Mouse (Mus musculus) limb, embryonic 14.5 days (tissue): ENCODE data around the gene Magi2. TPM values are rescaled to one million over a fixed set of nuclear protein-coding genes. Genes with fewer than 3 reads are reported as not detected.
"Not testable (repeated sequence)": the region's sequence is repeated elsewhere in the genome, so short reads cannot be mapped to it uniquely, and the experiment has no call there.

Experiments
- ATAC-seq: fragments of 200-750 bp; cut with Nextera tagmentation; 2 replicates; pipeline ENCODE4 v1.8.0; 2017; ENCODE audit warnings: low read depth, moderate number of reproducible peaks, moderate TSS enrichment; ENCODE audit not compliant: low FRiP score
- DNase-seq: peaks from one replicate; pipeline ENCODE4 v3.0.0-alpha.2; 2015; ENCODE audit warnings: low spot score
- H3K27ac ChIP-seq: fragments of 300-500 bp; sonication (generic); replicated peaks from 2 replicates; pipeline ENCODE4 v1.5.1; 2014; ENCODE audit warnings: low read depth, mild to moderate bottlenecking, low read length, moderate library complexity, mixed read lengths
- H3K27me3 ChIP-seq: fragments of 300-500 bp; sonication (generic); 2 replicates; pipeline ENCODE4 v1.6.1; 2014; ENCODE audit warnings: low read length, mixed read lengths; ENCODE audit not compliant: control insufficient read depth, insufficient read depth
- H3K36me3 ChIP-seq: fragments of 300-500 bp; sonication (generic); 2 replicates; pipeline ENCODE4 v1.6.1; 2014; ENCODE audit warnings: mild to moderate bottlenecking, low read length, moderate library complexity, mixed read lengths; ENCODE audit not compliant: control insufficient read depth, insufficient read depth
- H3K4me1 ChIP-seq: fragments of 300-500 bp; sonication (generic); 2 replicates; pipeline ENCODE4 v1.6.1; 2014; ENCODE audit warnings: antibody characterized with exemption, low read length, mixed read lengths; ENCODE audit not compliant: control insufficient read depth, insufficient read depth
- H3K4me2 ChIP-seq: fragments of 300-500 bp; sonication (generic); replicated peaks from 2 replicates; pipeline ENCODE4 v1.6.1; 2014; ENCODE audit warnings: low read depth, mild to moderate bottlenecking, low read length, moderate library complexity; ENCODE audit not compliant: severe bottlenecking
- H3K4me3 ChIP-seq: fragments of 300-500 bp; sonication (generic); replicated peaks from 2 replicates; pipeline ENCODE4 v1.5.1; 2014; ENCODE audit warnings: low read length
- H3K9ac ChIP-seq: fragments of 300-500 bp; sonication (generic); 2 replicates; pipeline ENCODE4 v1.6.1; 2014; ENCODE audit warnings: mild to moderate bottlenecking, low read depth, low read length, moderate library complexity; ENCODE audit not compliant: severe bottlenecking
- H3K9me3 ChIP-seq: fragments of 300-500 bp; sonication (generic); 2 replicates; pipeline ENCODE4 v1.6.1; 2016; ENCODE audit warnings: low read length; ENCODE audit not compliant: control insufficient read depth
- POLR2A ChIP-seq: fragments of 200-500 bp; IDR thresholded peaks from 2 replicates; pipeline ENCODE4 v1.8.0; 2012; ENCODE audit warnings: inconsistent platforms, mild to moderate bottlenecking, moderate library complexity, borderline replicate concordance; ENCODE audit not compliant: insufficient read depth, insufficient read length; ENCODE audit errors: extremely low read depth
- WGBS: fragments of 180-500 bp; shearing (Covaris S2); extraction: QIAGEN DNeasy Blood & Tissue Kit; methylation state at CpG from one replicate; pipeline ENCODE4 v1.1.7; 2014; 5-methylcytosine and 5-hydroxymethylcytosine counted together
- polyA plus RNA-seq, 2 experiments: library from polyadenylated mRNA; depleted of rRNA in 1 of 2; stranded (reverse) in 1 of 2; unstranded in 1 of 2; fragments of >200 nt; fragmentation: Nextera tagmentation in 1 of 2; extraction: Ambion mirVana in 1 of 2; gene quantifications; 2 replicates each; pipeline versions ENCODE4 v1.2.1 to v1.2.3; 2012 to 2014

Magi2 gene
- polyA plus RNA-seq, 2 experiments = 4.0 to 4.5 TPM

- Histone ChIP-seq H3K4me2 (no peak overlapping the region), H3K4me1 (no peaks in the 10 kb centered on the region), H3K9ac (no peak overlapping the region), H3K36me3 (no peaks in the 10 kb centered on the region), H3K27me3 (no peaks in the 10 kb centered on the region), H3K4me3 (no peak overlapping the region), H3K27ac (no peak overlapping the region), H3K9me3 (no peaks in the 10 kb centered on the region)
- no peak for ATAC-seq
- WGBS = 78% methylated on average over 3 of the region's 3 CpGs
- peak; percentile 5 for DNase-seq
- TF ChIP-seq POLR2A = no peak
These were observed 338.8 kb downstream of the Magi2 start for GRCm38 (mm10) chr5:19565636-19566035.

GRCm38 (mm10) chr5:19566136-19566535, 339.3 kb downstream of the Magi2 start:
- not testable (repeated sequence) for H3K4me1 ChIP-seq, H3K9ac ChIP-seq, H3K4me3 ChIP-seq, H3K27ac ChIP-seq, H3K27me3 ChIP-seq, DNase-seq, ATAC-seq, H3K4me2 ChIP-seq, H3K36me3 ChIP-seq, H3K9me3 ChIP-seq
- 57% methylated on average over 1 of the region's 1 CpGs for WGBS

GRCm38 (mm10) chr5:19607700-19608099, 380.9 kb downstream of the Magi2 start:
- Histone ChIP-seq H3K36me3 (no peaks in the 10 kb centered on the region), H3K27ac (no peak overlapping the region), H3K4me2 (no peak overlapping the region), H3K9ac (no peak overlapping the region), H3K4me1 (no peaks in the 10 kb centered on the region), H3K9me3 (no peaks in the 10 kb centered on the region), H3K4me3 (no peak overlapping the region), H3K27me3 (no peaks in the 10 kb centered on the region)
- TF ChIP-seq POLR2A = no peak
- ATAC-seq (no peak), DNase-seq (no peak)
- 54% methylated on average over 5 of the region's 5 CpGs for WGBS

GRCm38 (mm10) chr5:19611788-19612187, 385.0 kb downstream of the Magi2 start:
- H3K4me2 ChIP-seq = no peak overlapping the region
- no peak overlapping the region for H3K27ac ChIP-seq
- no peak for DNase-seq
- TF ChIP-seq POLR2A = no peak
- no peaks in the 10 kb centered on the region for H3K36me3 ChIP-seq
- WGBS = 100% methylated on average over 1 of the region's 1 CpGs
- no peak for ATAC-seq
- H3K27me3 ChIP-seq = no peaks in the 10 kb centered on the region
- no peak overlapping the region for H3K9ac ChIP-seq
- no peaks in the 10 kb centered on the region for H3K9me3 ChIP-seq
- no peak overlapping the region for H3K4me3 ChIP-seq
- no peaks in the 10 kb centered on the region for H3K4me1 ChIP-seq

GRCm38 (mm10) chr5:19621678-19622077, 394.8 kb downstream of the Magi2 start:
- H3K27me3 ChIP-seq = no peaks in the 10 kb centered on the region
- no peaks in the 10 kb centered on the region for H3K9me3 ChIP-seq
- no peak for TF ChIP-seq POLR2A
- no peaks in the 10 kb centered on the region for H3K4me1 ChIP-seq
- H3K36me3 ChIP-seq = no peaks in the 10 kb centered on the region
- 88% methylated on average over 5 of the region's 5 CpGs for WGBS
- H3K4me3 ChIP-seq = no peak overlapping the region
- H3K27ac ChIP-seq = no peak overlapping the region
- ATAC-seq (no peak), DNase-seq (no peak)
- H3K4me2 ChIP-seq = no peak overlapping the region
- H3K9ac ChIP-seq = no peak overlapping the region

GRCm38 (mm10) chr5:19633976-19634375, 407.1 kb downstream of the Magi2 start:
- DNase-seq (no peak), ATAC-seq (no peak)
- Histone ChIP-seq H3K27me3 (no peaks in the 10 kb centered on the region), H3K27ac (no peak overlapping the region), H3K36me3 (no peaks in the 10 kb centered on the region), H3K4me1 (no peaks in the 10 kb centered on the region), H3K9ac (no peak overlapping the region), H3K4me2 (no peak overlapping the region), H3K9me3 (no peaks in the 10 kb centered on the region), H3K4me3 (no peak overlapping the region)
- WGBS = 96% methylated on average over 1 of the region's 1 CpGs
- no peak for TF ChIP-seq POLR2A
